Mouse (Mus musculus) brown adipose tissue, adult 24 weeks (tissue): ENCODE measurements around the gene Cbx1. TPM values are rescaled to one million over a fixed set of nuclear protein-coding genes. Genes with fewer than 3 reads are reported as not detected.
"Not testable (repeated sequence)": the region's sequence is repeated elsewhere in the genome, so short reads cannot be mapped to it uniquely, and the experiment has no call there.

Experiments
- H3K27ac ChIP-seq: fragments of 200-500 bp; replicated peaks from 2 replicates; pipeline ENCODE4 v1.5.1; 2012; ENCODE audit warnings: low read depth, mild to moderate bottlenecking, low read length
- H3K4me1 ChIP-seq: fragments of 200-500 bp; 2 replicates; pipeline ENCODE4 v1.6.1; 2012; ENCODE audit warnings: low read length, mixed read lengths; ENCODE audit not compliant: control insufficient read depth, insufficient read depth, insufficient read length
- H3K4me3 ChIP-seq: fragments of 200-500 bp; 2 replicates; pipeline ENCODE4 v1.5.1; 2012; ENCODE audit warnings: low read depth, mild to moderate bottlenecking, low read length, moderate library complexity; ENCODE audit not compliant: insufficient read depth
- polyA plus RNA-seq: library from polyadenylated mRNA; stranded (reverse); fragments of >200 nt; gene quantifications from 2 replicates; pipeline ENCODE4 v1.2.4, GENCODE M21; 2012; ENCODE audit not compliant: missing spikeins, insufficient read depth, insufficient read length

Gene Cbx1
- polyA plus RNA-seq, 1 experiment, result 24.3 TPM

DNA sequence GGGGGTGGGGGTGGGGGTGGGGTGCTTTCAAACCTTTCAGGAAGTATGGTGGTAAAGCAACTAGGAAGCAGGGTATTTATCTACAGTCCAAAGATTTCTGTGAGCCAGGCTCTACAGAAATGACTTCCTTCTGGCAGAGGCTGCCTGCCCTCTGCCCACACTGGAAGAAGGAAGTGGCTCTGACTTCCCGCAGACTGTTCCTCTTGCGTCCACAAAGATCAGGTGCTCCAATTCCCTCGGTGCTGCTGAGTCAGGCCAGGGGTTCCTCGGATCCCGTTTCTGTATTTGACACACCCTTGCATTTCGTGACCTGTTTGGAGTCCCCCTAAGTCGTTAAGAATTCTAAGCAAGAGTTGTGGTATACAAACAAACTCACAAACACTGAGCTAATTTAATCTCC, 23.3 kb upstream of the Cbx1 start:
- Histone ChIP-seq H3K27ac (peak overlapping the region; percentile 99), H3K4me3 (no peak overlapping the region), H3K4me1 (peaks cover 38% of the 10 kb centered on the region)

DNA sequence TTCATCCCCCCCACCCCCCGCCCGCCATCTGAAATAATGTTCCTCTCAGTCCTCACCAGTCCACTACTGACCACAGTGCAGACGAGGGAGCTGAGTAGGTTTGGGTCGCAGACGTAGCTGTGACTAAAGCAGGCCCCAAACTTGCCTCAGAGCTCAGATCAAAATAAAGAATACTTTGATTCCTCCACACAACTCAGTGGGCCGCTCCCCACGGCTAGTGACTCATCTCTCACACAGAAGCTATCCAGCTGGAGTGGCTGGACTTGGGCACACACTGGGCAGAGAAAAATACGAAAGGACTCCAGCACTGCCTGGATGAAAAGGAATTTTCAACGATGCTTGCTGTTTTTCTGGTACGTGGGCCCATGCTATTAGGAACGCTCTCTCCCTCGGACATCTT, 22.4 kb upstream of the Cbx1 start:
- H3K4me3 ChIP-seq, result no peak overlapping the region
- peak overlapping the region; percentile 99 for H3K27ac ChIP-seq
- H3K4me1 ChIP-seq, result peaks cover 38% of the 10 kb centered on the region

DNA sequence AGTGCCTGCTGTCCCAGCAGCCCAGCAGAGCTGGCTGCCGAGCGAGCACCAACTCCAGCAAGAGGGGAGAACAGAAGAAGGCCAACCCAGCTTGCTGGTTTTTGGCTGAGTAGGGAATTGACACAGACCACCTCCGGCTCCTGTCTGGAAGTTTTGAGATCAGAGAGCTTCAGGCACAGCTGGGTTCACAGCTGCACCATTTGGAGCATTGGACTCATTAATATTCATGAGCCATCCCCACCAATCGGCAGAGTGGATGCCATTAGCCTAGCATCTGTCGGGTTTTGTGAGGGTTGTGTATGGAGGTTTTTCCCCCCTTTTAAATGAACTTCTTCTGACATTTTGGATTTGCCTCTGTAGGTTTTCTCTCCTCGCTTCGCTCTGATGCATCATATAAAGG, 21.8 kb upstream of the Cbx1 start:
- H3K27ac ChIP-seq, result peak overlapping the region; percentile 99
- no peak overlapping the region for H3K4me3 ChIP-seq

DNA sequence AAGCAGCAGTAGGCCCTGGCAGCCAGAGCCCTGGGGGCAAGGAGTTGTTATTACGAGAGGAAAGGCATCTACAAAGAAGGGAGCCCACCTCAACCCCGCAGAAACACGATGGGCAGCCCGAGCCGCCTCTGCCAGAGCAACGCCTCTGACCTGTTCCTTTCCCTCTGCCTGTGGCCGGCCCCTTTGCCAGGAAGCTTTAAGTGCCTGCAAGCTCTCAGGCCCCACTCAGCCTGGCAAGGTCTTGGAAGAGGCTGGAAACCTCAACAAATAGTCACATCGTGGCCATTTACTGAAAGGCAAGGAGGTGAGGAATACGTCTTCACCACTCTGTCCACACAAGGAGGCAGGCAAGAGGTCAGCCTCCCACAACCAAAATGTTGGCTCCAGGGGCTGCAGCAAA, 20.7 kb upstream of the Cbx1 start:
- Histone ChIP-seq H3K27ac (peak overlapping the region; percentile 6; the same call in 1 of the 2 replicates), H3K4me3 (no peak overlapping the region), H3K4me1 (peaks cover 27% of the 10 kb centered on the region)

More for the DNA sequence above, 21.8 kb upstream of the Cbx1 start:
- H3K4me1 ChIP-seq, result peaks cover 36% of the 10 kb centered on the region

DNA sequence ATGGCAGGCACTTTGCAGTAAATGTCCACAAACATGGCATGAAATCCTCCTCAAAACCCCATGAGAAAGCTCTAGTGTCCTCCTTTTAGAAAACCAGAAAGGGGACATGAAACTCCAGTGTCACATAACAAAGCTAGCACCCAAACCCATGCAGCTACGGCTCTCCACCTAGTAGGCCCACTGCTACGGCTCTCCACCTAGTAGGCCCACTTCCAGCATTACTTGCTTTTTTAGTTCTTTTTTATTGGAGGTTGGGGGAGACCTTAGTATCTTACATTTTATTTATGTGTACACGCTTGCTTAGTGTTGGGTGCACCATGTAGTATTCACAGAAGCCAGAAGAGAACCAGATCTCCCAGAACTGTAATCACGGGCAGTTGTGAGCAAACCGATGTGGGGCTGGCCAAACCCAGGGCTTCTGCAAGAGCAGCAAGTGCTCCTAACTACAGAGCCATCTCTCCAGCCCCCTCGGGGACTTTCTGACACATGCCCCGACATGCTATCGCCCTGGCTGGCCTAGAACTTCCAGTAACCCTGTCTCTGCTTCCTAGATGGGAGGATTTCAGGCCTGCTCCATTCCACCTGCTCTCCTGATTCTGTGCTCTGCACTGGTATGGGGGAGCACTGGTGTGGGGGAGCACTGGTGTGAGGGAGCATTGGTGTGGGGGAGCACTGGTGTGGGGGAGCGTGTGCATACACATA, 17.5 kb upstream of the Cbx1 start:
- H3K4me1 ChIP-seq, result peaks cover 2% of the 10 kb centered on the region; the same call in 1 of the 2 replicates
- H3K4me3 ChIP-seq, result no peak overlapping the region
- H3K27ac ChIP-seq, result no peak overlapping the region

DNA sequence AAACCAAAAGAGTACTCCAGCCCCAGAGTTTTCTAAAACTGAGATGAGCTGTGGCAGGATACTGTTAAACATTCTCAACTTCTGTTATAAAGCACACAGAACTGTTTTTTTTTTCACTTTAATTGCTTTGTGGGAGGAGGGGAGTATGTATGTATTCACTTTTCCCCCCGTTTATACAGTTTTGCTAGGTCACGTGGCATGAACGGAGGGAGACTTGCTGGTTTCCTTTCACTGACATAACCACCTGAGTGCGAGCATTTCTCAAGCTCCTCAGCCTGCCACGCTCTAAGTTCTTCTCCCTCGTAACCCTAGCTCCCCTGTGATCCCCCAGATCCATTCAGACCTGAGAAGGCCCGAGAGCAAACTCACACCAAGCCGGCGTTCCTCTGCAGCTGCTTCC, 16.5 kb upstream of the Cbx1 start:
- no peak overlapping the region for H3K27ac ChIP-seq
- H3K4me1 ChIP-seq, result peaks cover 4% of the 10 kb centered on the region; the same call in 1 of the 2 replicates
- H3K4me3 ChIP-seq, result no peak overlapping the region

DNA sequence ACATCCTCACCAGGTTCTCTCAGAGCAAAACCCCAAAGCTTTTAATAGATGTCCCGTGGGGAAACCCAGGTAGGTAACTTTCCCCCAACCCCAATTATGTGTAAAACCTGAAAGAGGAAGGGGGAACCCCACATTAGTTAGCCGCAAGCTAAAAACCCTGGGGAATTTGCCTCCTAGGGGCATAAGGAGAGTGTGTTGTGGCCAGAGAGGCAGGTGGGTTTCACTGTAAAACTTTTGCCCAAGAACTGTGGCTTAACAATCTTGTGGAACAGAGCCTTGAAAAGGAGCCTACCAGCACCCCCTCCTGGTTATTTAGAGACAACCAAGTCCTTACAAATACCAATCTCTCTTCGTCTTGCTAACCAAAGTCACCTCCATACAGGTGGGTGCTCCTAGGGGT, 14.4 kb upstream of the Cbx1 start:
- H3K27ac ChIP-seq, result peak overlapping the region; percentile 93
- H3K4me1 ChIP-seq, result peaks cover 4% of the 10 kb centered on the region; the same call in 1 of the 2 replicates
- peak overlapping the region; percentile 34 for H3K4me3 ChIP-seq

DNA sequence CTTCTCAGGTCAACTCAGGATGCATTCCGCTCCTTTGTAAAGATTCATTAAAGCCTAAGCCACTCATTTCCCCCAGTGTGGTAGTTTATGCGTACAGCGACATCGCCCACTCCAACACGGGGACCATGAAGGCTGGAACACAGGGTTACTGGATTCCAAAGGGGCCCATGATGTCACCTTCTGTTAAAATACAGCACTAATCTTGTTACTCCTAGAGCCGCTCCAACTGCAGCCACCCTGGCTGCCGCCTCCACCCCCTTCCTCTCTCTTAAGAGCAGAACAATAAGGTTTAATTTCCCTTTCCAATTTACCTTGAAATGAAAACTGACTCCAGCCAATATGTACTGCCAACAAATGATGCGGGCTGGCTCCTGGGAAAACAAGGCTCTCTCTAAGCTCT, 13.9 kb upstream of the Cbx1 start:
- Histone ChIP-seq H3K4me3 (peak overlapping the region; percentile 34), H3K4me1 (peaks cover 4% of the 10 kb centered on the region; the same call in 1 of the 2 replicates), H3K27ac (peak overlapping the region; percentile 93)

DNA sequence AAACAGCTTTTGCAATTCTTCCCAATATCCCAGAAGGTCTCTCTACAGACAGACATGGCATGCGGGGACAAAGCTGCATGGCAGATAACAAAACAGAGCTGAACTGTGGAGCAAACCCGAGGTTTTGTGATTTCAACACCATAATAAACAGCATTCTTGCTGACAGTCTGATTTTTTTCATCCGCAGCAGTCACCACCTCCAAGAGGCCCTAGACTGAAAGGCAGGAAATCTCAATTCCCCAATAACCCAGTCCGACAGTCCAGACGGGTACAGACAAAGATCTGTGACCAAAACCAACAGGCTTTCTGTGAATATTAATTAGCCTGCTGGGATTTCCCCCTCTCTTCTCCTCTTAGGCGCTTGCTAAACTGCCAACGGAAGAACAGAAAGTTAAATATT, 13.3 kb upstream of the Cbx1 start:
- H3K4me1 ChIP-seq, result peaks cover 4% of the 10 kb centered on the region; the same call in 1 of the 2 replicates
- peak overlapping the region; percentile 93 for H3K27ac ChIP-seq
- peak overlapping the region; percentile 27 for H3K4me3 ChIP-seq

DNA sequence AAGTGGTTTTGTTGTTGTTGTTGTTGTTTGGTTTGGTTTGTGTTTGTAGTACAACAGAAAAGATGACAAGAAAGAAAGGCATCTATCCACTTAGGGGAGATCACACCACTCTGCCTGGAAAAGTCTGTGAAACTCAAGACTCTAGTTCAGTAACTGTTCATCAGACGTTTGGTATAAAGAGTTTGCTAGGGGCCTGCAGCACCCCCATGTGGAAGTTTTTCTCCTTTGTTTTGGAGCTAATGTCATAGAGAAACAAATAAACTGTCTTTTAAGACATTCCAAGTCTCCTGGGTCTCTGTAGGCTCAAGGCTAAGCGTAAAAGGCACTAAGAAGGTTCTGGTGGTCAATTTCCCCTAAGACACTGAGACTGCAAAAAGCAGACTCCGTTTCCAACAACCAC, 12.9 kb upstream of the Cbx1 start:
- Histone ChIP-seq H3K4me3 (peak overlapping the region; percentile 88), H3K4me1 (peaks cover 4% of the 10 kb centered on the region; the same call in 1 of the 2 replicates), H3K27ac (peak overlapping the region; percentile 93)

DNA sequence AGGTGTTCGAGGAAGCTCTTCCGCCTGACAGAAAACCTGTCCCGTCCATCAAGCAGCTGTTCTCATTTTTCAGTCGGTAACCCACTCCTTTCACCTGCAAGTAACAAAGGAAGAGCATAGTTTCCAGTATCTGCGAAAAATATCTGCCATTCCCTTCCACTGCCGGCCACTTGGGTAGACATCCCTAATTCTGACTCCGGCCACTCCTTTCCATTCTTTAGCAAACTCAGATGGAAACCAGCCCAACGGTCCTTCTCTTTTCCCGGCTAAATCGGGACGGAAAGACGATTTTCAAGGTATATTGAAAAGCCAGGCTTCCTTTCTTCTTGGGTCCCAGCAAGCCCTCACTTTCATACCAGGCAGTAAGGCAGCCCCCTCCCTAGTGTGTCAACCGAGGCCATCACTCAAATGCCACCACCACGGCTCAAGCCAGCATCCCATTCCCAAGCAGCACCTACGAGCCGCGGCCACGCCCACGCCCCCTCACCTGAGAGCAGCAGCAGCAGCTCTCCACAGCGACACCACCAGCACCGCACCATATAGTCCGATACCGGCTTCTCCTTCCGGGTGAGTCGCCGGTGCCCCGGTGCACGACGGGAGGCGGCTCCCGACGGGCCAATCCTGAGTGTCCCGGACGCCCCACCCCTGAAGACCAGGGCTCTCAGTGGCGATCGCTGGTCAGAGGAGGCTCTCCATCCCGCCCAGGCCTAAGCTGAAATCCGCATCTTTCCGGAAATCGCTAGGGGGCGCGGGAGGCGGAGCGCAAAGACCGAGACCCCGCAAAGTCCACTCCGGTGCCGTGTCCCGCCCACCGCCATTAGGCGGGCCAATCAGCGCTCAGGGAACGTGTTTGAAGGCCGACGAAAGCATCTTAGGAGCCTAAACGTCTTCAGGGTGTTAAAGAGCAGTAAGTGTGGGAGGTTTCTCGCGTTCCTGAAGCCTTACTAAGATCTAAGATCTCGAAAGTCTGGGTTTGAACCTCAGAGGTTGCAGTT, 11.7 kb upstream of the Cbx1 start, which contains the start of gene Snx11:
Gene Snx11, minus strand, starts transcription at position 592 of the 995 bp plus-strand sequence.
- H3K4me1 ChIP-seq, result peaks cover 4% of the 10 kb centered on the region; the same call in 1 of the 2 replicates
- peak within 1 kb of the TSS; percentile 93 for H3K27ac ChIP-seq
- peak within 1 kb of the TSS; percentile 88 for H3K4me3 ChIP-seq

DNA sequence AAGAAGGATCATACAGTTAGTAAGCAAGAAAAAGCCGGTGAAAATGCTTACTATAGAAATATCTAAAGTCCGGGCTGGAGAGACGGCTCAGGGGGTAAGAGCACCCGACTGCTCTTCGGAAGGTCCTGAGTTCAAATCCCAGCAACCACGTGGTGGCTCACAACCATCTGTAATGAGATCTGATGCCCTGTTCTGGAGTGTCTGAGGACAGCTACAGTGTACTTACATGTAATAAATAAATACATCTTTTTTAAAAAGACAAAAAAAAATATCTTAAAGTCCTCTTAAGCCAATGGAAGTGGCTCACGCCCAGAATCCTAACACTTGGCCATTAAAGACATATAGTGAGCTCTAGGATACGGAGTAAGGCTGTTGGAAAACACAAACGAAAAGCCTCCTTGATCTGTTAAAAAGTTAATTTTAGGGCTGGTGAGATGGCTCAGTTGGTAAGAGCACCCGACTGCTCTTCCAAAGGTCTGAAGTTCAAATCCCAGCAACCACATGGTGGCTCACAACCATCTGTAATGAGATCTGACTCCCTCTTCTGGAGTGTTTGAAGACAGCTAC, 10.8 kb upstream of the Cbx1 start:
- Histone ChIP-seq H3K27ac (0 out of 2 replicates have a peak overlapping the region, but pooled peaks have one; percentile 29), H3K4me3 (peak overlapping the region; percentile 50; the same call in 1 of the 2 replicates)
- not testable (repeated sequence) for H3K4me1 ChIP-seq

DNA sequence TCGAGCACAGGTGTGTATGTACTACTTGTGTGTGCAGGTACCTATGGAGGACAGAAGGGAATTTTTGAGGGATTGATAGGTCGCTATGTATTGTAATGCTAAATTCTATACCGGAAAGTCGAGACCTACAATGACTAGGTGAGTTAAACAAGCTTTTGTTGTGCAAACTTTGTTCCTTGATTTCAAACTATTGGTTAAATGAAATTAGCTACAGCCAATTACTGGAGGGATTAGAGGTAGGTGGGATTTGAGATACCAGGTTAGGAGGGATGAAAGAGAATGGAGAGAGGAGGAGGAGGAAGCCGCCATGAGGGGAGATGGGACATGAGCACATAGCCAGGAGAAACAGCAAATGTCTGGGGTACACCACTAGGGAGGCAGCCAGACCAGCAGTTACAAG, 8.6 kb upstream of the Cbx1 start:
- peaks cover 4% of the 10 kb centered on the region; the same call in 1 of the 2 replicates for H3K4me1 ChIP-seq
- no peak overlapping the region for H3K27ac ChIP-seq
- H3K4me3 ChIP-seq, result no peak overlapping the region

DNA sequence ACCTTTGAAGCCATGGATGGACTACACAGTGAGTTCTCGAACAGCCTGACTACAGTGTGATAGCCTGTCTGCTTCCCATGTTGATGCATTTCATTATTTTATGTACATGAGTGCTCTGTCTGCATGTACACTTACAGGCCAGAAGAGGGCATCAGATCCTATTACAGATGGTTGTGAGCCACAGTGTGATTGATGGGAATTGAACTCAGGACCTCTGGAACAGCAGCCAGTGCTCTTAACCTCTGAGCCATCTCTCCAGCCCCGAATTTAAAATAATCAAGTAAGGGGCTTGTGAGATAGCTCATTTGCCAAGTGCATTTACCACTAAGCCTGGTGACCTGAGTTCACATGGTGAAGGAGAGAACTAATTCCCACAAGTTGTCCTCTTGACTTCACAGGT, 7.5 kb upstream of the Cbx1 start:
- H3K4me3 ChIP-seq, result no peak overlapping the region
- H3K27ac ChIP-seq, result no peak overlapping the region
- peaks cover 4% of the 10 kb centered on the region; the same call in 1 of the 2 replicates for H3K4me1 ChIP-seq

DNA sequence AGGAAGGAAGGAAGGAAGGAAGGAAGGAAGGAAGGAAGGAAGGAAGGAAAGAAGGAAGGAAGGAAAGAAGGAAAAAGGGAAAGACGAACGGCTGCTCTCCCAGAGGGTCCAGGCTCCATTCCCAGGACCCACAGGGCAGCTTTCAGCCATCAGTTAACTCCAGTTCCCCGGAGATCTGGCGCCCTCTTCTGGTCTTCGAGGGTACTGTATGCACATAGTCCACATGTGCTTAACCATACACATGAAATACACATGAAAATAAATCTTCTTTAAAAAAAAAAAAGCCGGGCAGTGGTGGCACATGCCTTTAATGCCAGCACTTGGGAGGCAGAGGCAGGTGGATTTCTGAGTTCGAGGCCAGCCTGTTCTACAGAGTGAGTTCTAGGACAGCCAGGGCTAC, 4.1 kb upstream of the Cbx1 start:
- not testable (repeated sequence) for H3K4me3 ChIP-seq, H3K27ac ChIP-seq, H3K4me1 ChIP-seq
